Mouse (Mus musculus) erythroblast, embryonic 14.5 days (primary cell): ENCODE measurements around the gene Zfp109.

Experiments used
- GATA1 ChIP-seq: IDR thresholded peaks from 2 replicates; pipeline ENCODE4 v1.6.1; 2012; ENCODE audit warnings: low read length, inconsistent platforms, mixed read lengths
- TAL1 ChIP-seq: IDR thresholded peaks from 3 replicates; pipeline ENCODE4 v1.6.1; 2012; ENCODE audit warnings: low read length, inconsistent platforms, mixed read lengths

DNA sequence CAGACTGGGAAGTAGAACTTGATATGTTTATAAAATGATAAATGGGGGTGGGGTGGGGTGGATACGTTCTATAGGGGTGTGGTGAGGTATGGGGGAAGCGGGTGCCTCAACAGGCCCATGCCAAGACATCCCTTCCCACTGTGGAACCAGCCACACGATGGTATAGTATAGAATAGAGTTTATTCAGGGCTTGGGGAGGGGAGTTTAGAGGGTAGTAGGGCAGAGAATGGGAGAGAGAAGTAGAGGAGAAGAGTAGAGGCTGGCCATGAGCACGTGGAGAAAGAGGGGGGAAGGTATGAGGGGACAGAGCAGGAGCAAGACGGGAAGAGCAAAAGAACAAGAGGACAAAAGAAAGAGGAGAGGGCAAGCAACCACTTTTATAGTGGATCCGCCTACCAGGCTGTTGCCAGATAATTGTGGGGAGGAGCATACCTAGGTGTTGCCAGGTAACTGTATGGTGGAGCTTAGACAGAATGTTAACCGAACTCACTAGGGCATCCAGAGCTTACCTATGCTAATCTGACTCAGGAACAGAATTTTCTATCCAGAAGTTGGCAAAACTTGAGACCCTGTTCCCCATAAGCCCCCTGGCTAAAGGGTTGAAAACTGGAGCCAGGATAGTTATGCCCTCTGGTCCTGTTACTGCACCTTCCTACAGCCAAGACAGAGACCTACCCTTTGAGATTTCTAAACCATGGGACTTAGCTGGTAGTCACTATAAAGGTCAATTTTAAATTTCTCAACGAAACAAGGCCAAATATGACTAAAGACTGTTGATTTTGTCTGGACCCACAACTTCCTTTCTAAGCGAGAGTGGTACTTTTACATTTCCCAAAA is 16.6 kb upstream of the Zfp109 start:
- TF ChIP-seq GATA1 (no peak), TAL1 (no peak)
